Mouse (Mus musculus): ENCODE results near the gene Uqcc3.
A peak's percentile ranks its signal among the peaks of the same experiment; 100 is the strongest.
"Not testable (repeated sequence)": the region's sequence is repeated elsewhere in the genome, so short reads cannot be mapped to it uniquely, and the experiment has no call there.

Uqcc3 gene

DNA sequence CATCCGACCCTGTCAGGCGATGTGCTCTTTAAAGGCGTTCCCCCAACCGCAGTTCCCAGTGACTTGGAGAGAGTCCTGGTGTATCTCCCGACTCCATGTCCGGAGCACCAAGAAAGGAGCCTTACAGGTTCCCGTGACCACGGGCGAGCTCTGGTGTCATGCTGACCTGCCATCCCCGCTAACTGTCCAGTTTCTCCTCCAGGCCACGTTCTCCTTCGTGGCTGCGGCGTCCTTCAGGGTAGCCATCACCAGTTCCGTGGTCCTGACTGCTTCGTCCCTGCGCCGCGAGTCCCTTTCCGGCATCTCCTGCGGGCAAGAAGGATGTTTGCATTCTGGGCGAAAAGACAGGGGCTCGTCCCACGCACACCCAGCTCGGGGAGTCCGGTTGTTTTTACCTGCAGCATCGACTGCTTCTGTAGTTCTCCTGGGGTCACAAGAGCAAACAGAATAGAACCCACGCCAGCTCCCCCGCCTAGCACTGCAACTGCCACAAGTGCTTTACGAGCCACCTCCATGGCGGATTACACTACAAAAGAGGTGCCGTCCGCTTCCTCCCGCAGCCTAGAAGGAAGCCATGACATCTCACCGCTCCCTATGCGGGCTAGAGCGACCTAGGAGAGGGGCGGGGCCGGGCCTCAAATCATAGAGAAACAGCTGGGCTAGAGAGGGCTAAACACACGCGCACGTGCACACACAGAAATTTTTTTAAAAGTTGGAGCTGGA, at the start of gene Uqcc3:
Gene Uqcc3 (minus strand): TSS at position 613 of the 723 bp plus-strand sequence.
- peak; percentile 92 for DNase-seq (ENCODE audit: low read depth, low spot score)

- DNase-seq (ENCODE audit: low read depth, low spot score), result peak; percentile 15
These were observed 49.4 kb upstream of the Uqcc3 start for GRCm38 (mm10) chr19:8930117-8930516.

GRCm38 (mm10) chr19:8929224-8930088, 48.7 kb upstream of the Uqcc3 start, which contains the start of the genes Rom1 and Eml3:
TSS of gene Rom1 (minus strand) at chr19:8929356.
TSS of gene Eml3 (plus strand) at chr19:8929552.
- peak; percentile 86 for DNase-seq (ENCODE audit: low read depth, low spot score)

- no peak for DNase-seq (ENCODE audit: low read depth, low spot score)
These were observed 48.0 kb upstream of the Uqcc3 start for GRCm38 (mm10) chr19:8928689-8929223.

DNA sequence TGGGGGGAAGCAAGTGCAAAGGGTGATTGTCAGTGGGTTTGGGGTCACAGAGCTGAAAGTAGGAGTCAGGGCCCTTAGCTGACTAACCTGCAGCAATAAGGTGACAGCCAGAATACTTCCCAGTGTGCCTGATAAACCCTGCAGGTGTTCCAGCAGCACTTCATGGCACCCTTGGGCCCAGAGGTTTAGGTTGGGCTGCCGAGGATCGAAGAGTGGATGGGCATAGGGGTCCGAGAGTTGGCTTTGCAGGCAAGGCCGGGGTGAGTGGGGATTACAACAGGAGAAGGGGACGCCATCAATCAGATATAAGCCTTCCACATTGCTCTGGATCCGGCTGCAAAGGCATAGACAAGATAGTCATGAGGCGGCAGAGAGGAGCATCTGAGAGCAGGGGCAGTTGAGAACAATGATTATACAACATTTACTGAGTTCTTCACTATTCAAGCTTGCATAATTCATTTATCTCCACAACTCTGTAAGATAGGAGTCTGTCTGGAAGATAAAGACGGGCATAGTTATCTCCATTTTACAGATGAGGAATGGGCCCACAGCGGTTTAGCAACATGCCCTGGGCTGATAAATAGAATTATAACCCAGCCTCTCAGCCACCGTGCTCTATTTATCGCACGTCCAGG, 47.3 kb upstream of the Uqcc3 start:
- no peak for DNase-seq (ENCODE audit: low read depth, low spot score)

DNA sequence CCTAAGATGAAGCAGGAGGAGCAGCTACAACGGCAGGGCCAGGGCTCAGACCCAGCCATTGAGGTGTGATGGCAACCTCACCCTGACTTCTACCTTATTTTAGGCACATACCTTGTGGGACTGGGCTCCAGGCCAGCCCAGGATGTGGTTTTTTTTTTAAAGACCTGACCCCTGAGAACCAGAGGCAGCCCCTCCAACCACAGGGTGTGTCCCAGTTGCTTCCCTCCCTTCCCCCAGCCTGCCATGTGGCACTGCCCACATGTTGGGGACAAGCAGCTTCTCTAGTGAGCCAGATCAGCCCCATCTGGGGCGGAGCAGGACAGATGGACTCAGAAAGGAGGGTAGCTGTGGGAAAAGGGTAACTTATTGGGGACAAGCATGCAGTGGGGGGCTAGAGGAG, 46.0 kb upstream of the Uqcc3 start:
- DNase-seq (ENCODE audit: low read depth, low spot score), result peak; percentile 40

DNA sequence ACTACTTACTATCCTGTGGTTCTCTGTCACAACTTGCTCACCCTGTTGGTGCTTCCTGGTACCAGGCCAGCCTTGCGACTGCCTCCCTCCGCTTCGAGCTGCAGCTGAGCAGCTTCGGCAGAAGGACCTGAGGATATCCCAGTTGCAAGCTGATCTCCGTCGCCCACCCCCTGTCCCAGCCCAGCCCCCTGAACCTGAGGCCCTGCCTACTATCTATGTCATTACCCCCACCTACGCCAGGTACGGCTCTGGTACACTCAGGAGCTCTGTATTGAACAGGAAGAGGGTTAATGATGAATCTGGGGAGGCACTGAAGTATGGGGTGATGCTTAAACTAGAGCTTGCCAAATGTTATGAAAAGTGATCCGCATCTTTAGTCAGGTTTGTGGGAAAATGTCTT, 41.0 kb upstream of the Uqcc3 start:
- peak; percentile 35 for DNase-seq (ENCODE audit: low read depth, low spot score)

DNA sequence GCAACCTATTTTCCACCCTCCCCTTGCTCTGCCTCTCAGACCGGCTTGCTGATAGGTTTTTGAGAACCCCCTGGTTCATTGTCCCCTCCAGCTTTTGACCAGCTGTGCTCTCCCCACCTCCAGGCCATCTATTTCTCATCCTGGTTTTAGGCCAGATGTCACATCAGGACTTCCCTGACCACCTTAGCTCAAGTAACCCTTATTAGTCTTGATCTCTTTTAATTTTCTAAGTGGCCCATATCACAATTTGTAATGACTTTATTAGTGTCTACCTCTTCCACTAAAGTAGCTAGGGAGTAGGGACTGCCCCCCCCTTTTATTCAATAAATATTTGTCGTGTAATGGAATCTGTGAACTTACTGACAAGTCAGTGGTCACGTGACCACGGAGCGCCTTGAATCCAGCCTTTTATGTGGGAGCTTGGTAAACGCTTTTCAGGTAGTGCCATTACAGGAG, 40.1 kb upstream of the Uqcc3 start:
- peak; percentile 80 for DNase-seq (ENCODE audit: low read depth, low spot score)

DNA sequence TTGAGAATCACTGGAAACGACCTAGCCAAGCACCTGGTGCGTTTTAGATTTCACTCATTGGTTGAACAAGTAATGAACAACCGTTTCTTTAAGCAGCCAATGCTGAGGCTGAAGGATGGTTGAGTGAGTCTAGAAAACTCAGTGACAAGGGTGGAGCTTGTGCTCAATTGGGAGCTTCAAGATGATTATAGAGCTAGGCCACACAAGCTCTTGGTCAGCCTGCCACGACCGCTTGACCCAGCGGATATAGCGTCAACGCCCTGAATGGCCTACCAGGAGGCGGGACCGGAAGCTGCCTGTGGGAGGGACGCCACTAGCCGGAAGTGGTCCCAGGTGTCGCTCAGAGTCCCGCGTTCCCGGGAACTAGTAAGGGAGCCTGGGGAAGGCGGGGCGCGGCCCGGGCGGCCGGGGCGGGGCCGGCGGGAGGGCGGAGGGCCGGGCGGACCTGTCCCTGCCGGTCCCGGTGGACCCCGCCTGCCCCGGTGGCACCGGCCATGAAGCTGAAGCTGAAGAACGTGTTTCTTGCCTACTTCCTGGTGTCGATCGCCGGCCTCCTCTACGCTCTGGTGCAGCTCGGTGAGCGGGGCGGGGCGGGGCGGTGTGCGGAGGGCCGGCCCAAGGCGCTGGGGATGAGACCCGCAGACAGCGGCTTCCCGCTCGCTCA, 39.5 kb upstream of the Uqcc3 start, which contains the start of gene B3gat3:
Gene B3gat3 (plus strand): TSS at position 302 of the 664 bp plus-strand sequence.
- peak; percentile 85 for DNase-seq (ENCODE audit: low read depth, low spot score)

DNA sequence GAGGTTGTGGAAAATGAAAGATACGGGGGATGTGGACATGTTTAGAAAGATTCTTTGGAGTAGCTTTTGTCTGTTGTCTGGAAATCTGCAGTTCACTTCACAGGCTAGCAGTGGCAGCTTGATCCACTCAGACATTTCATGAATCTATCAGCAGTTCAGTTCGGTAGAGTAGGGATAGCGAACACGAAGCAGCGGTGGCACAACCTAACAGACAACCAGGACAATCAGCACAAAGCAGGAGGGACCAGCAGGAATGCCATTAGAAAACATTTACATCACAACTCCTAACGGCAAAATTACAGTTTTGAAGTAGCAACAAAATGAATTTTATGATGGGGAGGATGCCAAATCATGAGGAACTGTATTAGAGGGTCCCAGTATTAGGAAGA, 39.0 kb upstream of the Uqcc3 start:
- DNase-seq (ENCODE audit: low read depth, low spot score), result peak; percentile 28

GRCm38 (mm10) chr19:8919000-8919399, 38.3 kb upstream of the Uqcc3 start:
- DNase-seq (ENCODE audit: low read depth, low spot score), result peak; percentile 46

- no peak for DNase-seq (ENCODE audit: low read depth, low spot score)
These were observed 33.5 kb upstream of the Uqcc3 start for GRCm38 (mm10) chr19:8914212-8914611.

GRCm38 (mm10) chr19:8911810-8912209, 31.1 kb upstream of the Uqcc3 start:
- no peak for DNase-seq (ENCODE audit: low read depth, low spot score)

DNA sequence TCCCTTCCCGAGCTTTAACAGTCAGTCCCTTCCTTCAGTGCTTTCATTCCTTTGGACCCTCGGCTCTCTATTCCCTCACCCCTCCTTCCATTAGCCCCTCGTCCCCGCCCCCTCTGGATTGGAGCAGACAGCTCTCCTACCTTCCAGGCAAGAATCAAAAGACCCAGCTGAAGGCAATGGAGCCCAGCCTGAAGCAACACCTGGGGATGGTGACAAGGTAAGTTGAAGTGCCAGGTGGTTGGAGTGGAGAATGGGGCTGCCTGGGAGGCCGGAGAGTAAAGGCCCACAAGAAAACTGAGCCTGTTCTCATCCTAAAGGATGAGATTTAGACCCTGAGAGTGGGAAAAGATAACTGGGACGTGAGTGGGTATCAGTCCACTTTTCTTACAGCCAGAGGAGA, 27.8 kb upstream of the Uqcc3 start:
- no peak for DNase-seq (ENCODE audit: low read depth, low spot score)

GRCm38 (mm10) chr19:8903412-8903811, 22.7 kb upstream of the Uqcc3 start:
- DNase-seq (ENCODE audit: low read depth, low spot score), result no peak

DNA sequence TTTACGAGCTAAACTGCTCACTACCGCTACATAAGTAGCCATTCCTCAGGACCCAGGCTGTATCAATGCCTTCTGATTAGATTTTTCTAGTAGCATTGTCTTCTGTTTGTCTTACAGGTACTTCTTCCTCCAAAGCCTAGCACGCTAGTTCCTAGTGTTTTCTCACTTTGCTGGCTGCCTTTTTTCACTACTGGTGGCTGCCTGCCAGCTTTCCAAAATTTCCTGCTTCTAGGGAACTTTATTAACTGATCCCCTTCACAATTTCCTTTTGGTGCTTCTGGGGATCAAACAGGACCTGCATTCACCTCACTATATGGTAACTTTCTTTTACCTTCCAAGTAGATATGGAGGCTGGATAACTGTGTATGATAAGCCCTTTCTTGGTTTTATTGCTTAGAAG, 18.4 kb upstream of the Uqcc3 start:
- DNase-seq (ENCODE audit: low read depth, low spot score), result no peak

DNA sequence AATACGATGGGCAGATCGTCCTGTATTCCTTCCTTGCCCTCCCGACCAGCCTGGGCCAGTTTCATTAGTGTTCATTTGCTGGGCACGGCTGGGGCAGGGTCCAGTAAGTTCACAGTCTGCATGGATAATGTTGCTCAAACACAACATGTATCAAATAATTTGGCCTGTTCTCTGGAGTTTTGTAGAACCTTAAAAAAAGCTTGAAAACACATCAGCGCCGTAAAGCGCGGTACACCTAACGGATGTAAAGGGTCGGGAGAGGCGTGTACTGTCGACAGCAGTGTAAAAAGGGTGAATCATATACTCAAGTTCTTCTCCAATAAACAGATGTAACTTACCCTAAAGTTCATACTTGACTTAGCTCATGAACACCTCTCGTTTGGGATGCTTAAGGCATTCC, 17.9 kb upstream of the Uqcc3 start:
- peak; percentile 49 for DNase-seq (ENCODE audit: low read depth, low spot score)

DNA sequence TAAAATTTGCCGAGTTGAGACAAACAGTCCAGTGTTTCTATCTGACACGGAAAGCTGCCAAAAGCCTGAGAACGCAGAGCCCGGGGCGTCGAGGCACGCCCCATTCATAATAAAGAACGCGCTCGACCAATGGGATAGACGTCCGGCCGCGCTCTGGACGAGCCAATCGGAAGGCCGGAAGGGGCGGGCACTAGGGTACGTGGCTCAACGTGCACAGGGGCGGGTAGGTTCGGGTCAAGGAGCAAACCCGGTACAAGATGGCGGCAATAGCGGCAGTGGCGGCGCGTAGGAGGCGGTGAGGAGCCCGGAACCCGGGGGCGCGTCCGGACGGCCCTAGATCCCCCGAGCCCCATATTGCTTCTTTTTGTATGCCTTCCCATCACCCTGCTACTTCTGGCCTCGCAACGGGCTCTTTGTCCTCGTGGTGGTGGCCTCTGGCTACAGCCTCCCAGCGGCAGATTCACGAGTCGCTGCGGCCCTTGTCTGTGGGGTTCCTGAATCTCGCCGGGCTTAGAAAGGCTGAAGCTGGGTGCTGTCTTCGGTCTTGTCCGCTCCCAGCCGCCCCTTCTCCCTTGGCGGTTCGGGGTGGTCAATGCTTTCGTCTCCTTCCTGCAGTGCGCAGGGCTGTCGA, 17.3 kb upstream of the Uqcc3 start, which contains the start of gene Ganab:
Gene Ganab (plus strand): TSS at position 207 of the 631 bp plus-strand sequence.
- peak; percentile 97 for DNase-seq (ENCODE audit: low read depth, low spot score)

DNA sequence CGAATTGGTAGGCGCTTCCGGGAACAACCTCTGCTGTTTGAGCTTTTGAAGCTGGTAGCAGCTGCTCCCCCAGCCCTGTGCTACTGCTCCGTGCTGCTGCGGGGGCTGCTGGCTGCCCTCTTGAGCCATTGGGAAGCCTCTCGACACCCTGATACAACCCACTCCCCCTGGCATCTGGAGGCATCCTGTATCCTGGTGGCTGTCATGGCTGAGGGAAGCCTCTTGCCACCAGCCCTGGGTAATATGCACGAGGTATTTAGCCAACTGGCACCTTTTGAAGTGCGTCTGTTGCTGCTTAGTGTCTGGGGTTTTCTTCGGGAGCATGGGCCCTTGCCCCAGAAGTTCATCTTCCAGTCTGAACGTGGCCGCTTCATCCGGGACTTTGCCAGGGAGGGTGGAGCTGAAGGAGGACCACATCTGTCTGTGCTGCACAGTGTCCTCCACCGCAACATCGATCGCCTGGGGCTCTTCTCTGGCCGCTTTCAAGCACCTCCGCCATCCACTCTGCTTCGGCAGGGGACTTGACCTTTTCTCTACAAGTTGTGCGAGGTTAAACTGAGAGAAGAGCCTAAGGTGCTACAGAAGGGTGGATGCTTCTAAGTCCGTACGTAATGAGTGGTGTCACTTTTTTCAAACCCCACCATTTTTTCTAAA, 16.6 kb upstream of the Uqcc3 start:
- peak; percentile 30 for DNase-seq (ENCODE audit: low read depth, low spot score)

DNA sequence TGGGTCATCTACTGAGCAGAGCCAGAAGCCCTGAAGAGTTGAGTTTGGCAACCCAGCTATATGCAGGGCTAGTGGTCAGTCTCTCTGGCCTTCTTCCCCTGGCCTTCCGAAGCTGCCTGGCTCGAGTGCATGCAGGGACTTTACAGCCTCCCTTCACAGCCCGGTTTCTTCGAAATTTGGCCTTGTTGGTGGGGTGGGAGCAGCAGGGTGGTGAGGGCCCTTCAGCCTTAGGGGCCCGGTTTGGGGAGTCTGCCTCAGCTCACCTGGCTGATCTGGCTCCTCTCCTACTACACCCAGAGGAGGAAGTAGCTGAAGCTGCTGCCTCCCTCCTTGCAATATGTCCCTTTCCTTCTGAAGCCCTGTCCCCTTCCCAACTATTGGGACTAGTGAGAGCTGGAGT, 15.5 kb upstream of the Uqcc3 start:
- DNase-seq (ENCODE audit: low read depth, low spot score), result not testable (repeated sequence)
